Mouse (Mus musculus): ENCODE data around the gene Spink4. TPM values are rescaled to one million over a fixed set of nuclear protein-coding genes. Genes with fewer than 3 reads are reported as not detected.

Gene Spink4
- polyA plus RNA-seq, 2 experiments: 0.49 TPM; not detected in 1

GRCm38 (mm10) chr4:40915947-40916346 is 3.9 kb upstream of the Spink4 start:
- Histone ChIP-seq H3K27me3 (ENCODE audit: control insufficient read depth, insufficient read depth, low read length) (no peaks in the 10 kb centered on the region), H3K4me3 (replicated peaks; ENCODE audit: low read length) (no peak overlapping the region), H3K27ac (replicated peaks; ENCODE audit: low read depth, low read length) (no peak overlapping the region), H3K4me2 (replicated peaks; ENCODE audit: low read depth, low read length, severe bottlenecking) (no peak overlapping the region), H3K9me3 (ENCODE audit: control insufficient read depth, low read length) (no peaks in the 10 kb centered on the region), H3K36me3 (ENCODE audit: control insufficient read depth, insufficient read depth, low read length) (no peaks in the 10 kb centered on the region), H3K9ac (ENCODE audit: low read depth, low read length, severe bottlenecking) (no peak overlapping the region), H3K4me1 (ENCODE audit: control insufficient read depth, insufficient read depth, low read length) (no peaks in the 10 kb centered on the region)
- ATAC-seq (ENCODE audit: low FRiP score, low read depth): no peak
- no peak for TF ChIP-seq POLR2A (IDR thresholded peaks at IDR 0.05; ENCODE audit: borderline replicate concordance, extremely low read depth, insufficient read depth, insufficient read length)
- DNase-seq (ENCODE audit: low spot score): no peak
- 80% methylated on average over 5 of the region's 5 CpGs for WGBS

GRCm38 (mm10) chr4:40916592-40917155 is 3.2 kb upstream of the Spink4 start:
- H3K4me1 ChIP-seq (ENCODE audit: control insufficient read depth, insufficient read depth, low read length): no peaks in the 10 kb centered on the region
- DNase-seq (ENCODE audit: low spot score) (no peak), ATAC-seq (ENCODE audit: low FRiP score, low read depth) (no peak)
- H3K36me3 ChIP-seq (ENCODE audit: control insufficient read depth, insufficient read depth, low read length): no peaks in the 10 kb centered on the region
- no peak overlapping the region for H3K9ac ChIP-seq (ENCODE audit: low read depth, low read length, severe bottlenecking)
- H3K27me3 ChIP-seq (ENCODE audit: control insufficient read depth, insufficient read depth, low read length): no peaks in the 10 kb centered on the region
- H3K4me3 ChIP-seq (replicated peaks; ENCODE audit: low read length): no peak overlapping the region
- no peaks in the 10 kb centered on the region for H3K9me3 ChIP-seq (ENCODE audit: control insufficient read depth, low read length)
- no peak for TF ChIP-seq POLR2A (IDR thresholded peaks at IDR 0.05; ENCODE audit: borderline replicate concordance, extremely low read depth, insufficient read depth, insufficient read length)
- WGBS: 88% methylated on average over 7 of the region's 7 CpGs
- H3K4me2 ChIP-seq (replicated peaks; ENCODE audit: low read depth, low read length, severe bottlenecking): no peak overlapping the region
- no peak overlapping the region for H3K27ac ChIP-seq (replicated peaks; ENCODE audit: low read depth, low read length)

- Histone ChIP-seq H3K4me2 (replicated peaks; ENCODE audit: low read depth, low read length, severe bottlenecking) (no peak overlapping the region), H3K9ac (ENCODE audit: low read depth, low read length, severe bottlenecking) (no peak overlapping the region), H3K4me3 (replicated peaks; ENCODE audit: low read length) (no peak overlapping the region), H3K4me1 (ENCODE audit: control insufficient read depth, insufficient read depth, low read length) (no peaks in the 10 kb centered on the region), H3K27me3 (ENCODE audit: control insufficient read depth, insufficient read depth, low read length) (no peaks in the 10 kb centered on the region), H3K9me3 (ENCODE audit: control insufficient read depth, low read length) (no peaks in the 10 kb centered on the region), H3K36me3 (ENCODE audit: control insufficient read depth, insufficient read depth, low read length) (no peaks in the 10 kb centered on the region), H3K27ac (replicated peaks; ENCODE audit: low read depth, low read length) (no peak overlapping the region)
- no peak for TF ChIP-seq POLR2A (IDR thresholded peaks at IDR 0.05; ENCODE audit: borderline replicate concordance, extremely low read depth, insufficient read depth, insufficient read length)
- WGBS: 89% methylated on average over 2 of the region's 2 CpGs
- DNase-seq (ENCODE audit: low spot score) (no peak), ATAC-seq (ENCODE audit: low FRiP score, low read depth) (no peak)
Measured at GRCm38 (mm10) chr4:40920576-40920975, 724 bp downstream of the Spink4 start.

- H3K9ac ChIP-seq (ENCODE audit: low read depth, low read length, severe bottlenecking): no peak overlapping the region
- no peaks in the 10 kb centered on the region for H3K4me1 ChIP-seq (ENCODE audit: control insufficient read depth, insufficient read depth, low read length)
- DNase-seq (ENCODE audit: low spot score): no peak
- H3K4me2 ChIP-seq (replicated peaks; ENCODE audit: low read depth, low read length, severe bottlenecking): no peak overlapping the region
- WGBS: 63% methylated on average over 3 of the region's 3 CpGs
- H3K36me3 ChIP-seq (ENCODE audit: control insufficient read depth, insufficient read depth, low read length): no peaks in the 10 kb centered on the region
- H3K4me3 ChIP-seq (replicated peaks; ENCODE audit: low read length): no peak overlapping the region
- ATAC-seq (ENCODE audit: low FRiP score, low read depth): no peak
- H3K27ac ChIP-seq (replicated peaks; ENCODE audit: low read depth, low read length): no peak overlapping the region
- H3K9me3 ChIP-seq (ENCODE audit: control insufficient read depth, low read length): no peaks in the 10 kb centered on the region
- no peaks in the 10 kb centered on the region for H3K27me3 ChIP-seq (ENCODE audit: control insufficient read depth, insufficient read depth, low read length)
- TF ChIP-seq POLR2A (IDR thresholded peaks at IDR 0.05; ENCODE audit: borderline replicate concordance, extremely low read depth, insufficient read depth, insufficient read length): no peak
Measured at GRCm38 (mm10) chr4:40921288-40921687, 1.4 kb downstream of the Spink4 start.

GRCm38 (mm10) chr4:40923087-40923651 is 3.3 kb downstream of the Spink4 start:
- ATAC-seq (ENCODE audit: low FRiP score, low read depth): no peak
- H3K9me3 ChIP-seq (ENCODE audit: control insufficient read depth, low read length): no peaks in the 10 kb centered on the region
- WGBS: 78% methylated on average over 6 of the region's 6 CpGs

More at GRCm38 (mm10) chr4:40923087-40923651, 3.3 kb downstream of the Spink4 start:
- Histone ChIP-seq H3K9ac (ENCODE audit: low read depth, low read length, severe bottlenecking) (no peak overlapping the region), H3K4me3 (replicated peaks; ENCODE audit: low read length) (no peak overlapping the region), H3K4me1 (ENCODE audit: control insufficient read depth, insufficient read depth, low read length) (no peaks in the 10 kb centered on the region), H3K27ac (replicated peaks; ENCODE audit: low read depth, low read length) (no peak overlapping the region), H3K4me2 (replicated peaks; ENCODE audit: low read depth, low read length, severe bottlenecking) (no peak overlapping the region), H3K36me3 (ENCODE audit: control insufficient read depth, insufficient read depth, low read length) (no peaks in the 10 kb centered on the region), H3K27me3 (ENCODE audit: control insufficient read depth, insufficient read depth, low read length) (no peaks in the 10 kb centered on the region)
- no peak for DNase-seq (ENCODE audit: low spot score)
- no peak for TF ChIP-seq POLR2A (IDR thresholded peaks at IDR 0.05; ENCODE audit: borderline replicate concordance, extremely low read depth, insufficient read depth, insufficient read length)

All from limb, embryonic 14.5 days (tissue).